Mouse (Mus musculus): ENCODE data around the gene Smad6. TPM values are rescaled to one million over a fixed set of nuclear protein-coding genes. Genes with fewer than 3 reads are reported as not detected.
A peak's percentile ranks its signal among the peaks of the same experiment; 100 is the strongest.

The Smad6 gene
- polyA plus RNA-seq, 1 experiment from 2014 or later: 2.0 TPM

- H3K4me2 ChIP-seq (ENCODE audit: low read length): no peak overlapping the region
- DNase-seq: no peak
- no peak overlapping the region for H3K27ac ChIP-seq (replicated peaks; ENCODE audit: low read depth, low read length)
- H3K9ac ChIP-seq (replicated peaks; ENCODE audit: low read length): no peak overlapping the region
- H3K9me3 ChIP-seq (ENCODE audit: control insufficient read depth, low read length): no peaks in the 10 kb centered on the region
- no peaks in the 10 kb centered on the region for H3K27me3 ChIP-seq (ENCODE audit: control insufficient read depth, insufficient read depth, low read length)
- no peak for ATAC-seq (ENCODE audit: low FRiP score, low TSS enrichment)
- no peaks in the 10 kb centered on the region for H3K4me1 ChIP-seq (ENCODE audit: control insufficient read depth, insufficient read depth, low read length)
- H3K36me3 ChIP-seq (ENCODE audit: control insufficient read depth, insufficient read depth, low read length): no peaks in the 10 kb centered on the region
- H3K4me3 ChIP-seq (replicated peaks; ENCODE audit: low read depth, low read length): no peak overlapping the region
- 82% methylated on average over 6 of the region's 6 CpGs for WGBS
Measured at GRCm38 (mm10) chr9:64029908-64030631, 8.2 kb upstream of the Smad6 start.

GRCm38 (mm10) chr9:64025565-64025964 lies 3.7 kb upstream of the Smad6 start:
- ATAC-seq (ENCODE audit: low FRiP score, low TSS enrichment): no peak
- H3K9me3 ChIP-seq (ENCODE audit: control insufficient read depth, low read length): no peaks in the 10 kb centered on the region
- peaks cover 6% of the 10 kb centered on the region for H3K27me3 ChIP-seq (ENCODE audit: control insufficient read depth, insufficient read depth, low read length)
- H3K36me3 ChIP-seq (ENCODE audit: control insufficient read depth, insufficient read depth, low read length): no peaks in the 10 kb centered on the region
- no peak overlapping the region for H3K4me3 ChIP-seq (replicated peaks; ENCODE audit: low read depth, low read length)
- no peak overlapping the region for H3K27ac ChIP-seq (replicated peaks; ENCODE audit: low read depth, low read length)
- no peak overlapping the region; the same call in 1 of the 2 replicates for H3K9ac ChIP-seq (replicated peaks; ENCODE audit: low read length)
- no peak overlapping the region for H3K4me2 ChIP-seq (ENCODE audit: low read length)
- DNase-seq: peak; percentile 60
- peaks cover 27% of the 10 kb centered on the region for H3K4me1 ChIP-seq (ENCODE audit: control insufficient read depth, insufficient read depth, low read length)
- WGBS: 3% methylated on average over 3 of the region's 3 CpGs

- WGBS: 46% methylated on average over 2 of the region's 2 CpGs
- H3K27me3 ChIP-seq (ENCODE audit: control insufficient read depth, insufficient read depth, low read length): peaks cover 12% of the 10 kb centered on the region
- H3K4me2 ChIP-seq (ENCODE audit: low read length): no peak overlapping the region
- H3K36me3 ChIP-seq (ENCODE audit: control insufficient read depth, insufficient read depth, low read length): no peaks in the 10 kb centered on the region
- DNase-seq (no peak), ATAC-seq (ENCODE audit: low FRiP score, low TSS enrichment) (no peak)
- H3K9me3 ChIP-seq (ENCODE audit: control insufficient read depth, low read length): no peaks in the 10 kb centered on the region
- no peak overlapping the region for H3K9ac ChIP-seq (replicated peaks; ENCODE audit: low read length)
- H3K27ac ChIP-seq (replicated peaks; ENCODE audit: low read depth, low read length): no peak overlapping the region
- H3K4me1 ChIP-seq (ENCODE audit: control insufficient read depth, insufficient read depth, low read length): peaks cover 33% of the 10 kb centered on the region
- no peak overlapping the region for H3K4me3 ChIP-seq (replicated peaks; ENCODE audit: low read depth, low read length)
Measured at GRCm38 (mm10) chr9:64024976-64025375, 3.1 kb upstream of the Smad6 start.

- DNase-seq: peak; percentile 89
- H3K4me2 ChIP-seq (ENCODE audit: low read length): peak overlapping the region; percentile 92
- H3K4me3 ChIP-seq (replicated peaks; ENCODE audit: low read depth, low read length): peak overlapping the region; percentile 49
- H3K27me3 ChIP-seq (ENCODE audit: control insufficient read depth, insufficient read depth, low read length): peaks cover 25% of the 10 kb centered on the region
- WGBS: under 1% methylated on average over 48 of the region's 54 CpGs
- H3K9me3 ChIP-seq (ENCODE audit: control insufficient read depth, low read length): no peaks in the 10 kb centered on the region
- peak; percentile 66 for ATAC-seq (ENCODE audit: low FRiP score, low TSS enrichment)
- H3K4me1 ChIP-seq (ENCODE audit: control insufficient read depth, insufficient read depth, low read length): peaks cover 44% of the 10 kb centered on the region
- H3K9ac ChIP-seq (replicated peaks; ENCODE audit: low read length): peak overlapping the region; percentile 26; the same call in 1 of the 2 replicates
- H3K27ac ChIP-seq (replicated peaks; ENCODE audit: low read depth, low read length): peak overlapping the region; percentile 57; the same call in 1 of the 2 replicates
- no peaks in the 10 kb centered on the region for H3K36me3 ChIP-seq (ENCODE audit: control insufficient read depth, insufficient read depth, low read length)
Measured at GRCm38 (mm10) chr9:64022562-64023366, 905 bp upstream of the Smad6 start.

- H3K9me3 ChIP-seq (ENCODE audit: control insufficient read depth, low read length): no peaks in the 10 kb centered on the region
- H3K27ac ChIP-seq (replicated peaks; ENCODE audit: low read depth, low read length): peak overlapping the region; percentile 57
- under 1% methylated on average over 32 of the region's 32 CpGs for WGBS
- peak overlapping the region; percentile 64 for H3K9ac ChIP-seq (replicated peaks; ENCODE audit: low read length)
- H3K4me2 ChIP-seq (ENCODE audit: low read length): peak overlapping the region; percentile 92
- peaks cover 32% of the 10 kb centered on the region for H3K27me3 ChIP-seq (ENCODE audit: control insufficient read depth, insufficient read depth, low read length)
- peak overlapping the region; percentile 49 for H3K4me3 ChIP-seq (replicated peaks; ENCODE audit: low read depth, low read length)
- H3K4me1 ChIP-seq (ENCODE audit: control insufficient read depth, insufficient read depth, low read length): peaks cover 52% of the 10 kb centered on the region
- no peaks in the 10 kb centered on the region for H3K36me3 ChIP-seq (ENCODE audit: control insufficient read depth, insufficient read depth, low read length)
- DNase-seq (peak; percentile 56), ATAC-seq (ENCODE audit: low FRiP score, low TSS enrichment) (no peak)
Measured at GRCm38 (mm10) chr9:64021319-64021850, 474 bp downstream of the Smad6 start.

- under 1% methylated on average over 82 of the region's 89 CpGs for WGBS
- peak overlapping the region; percentile 64 for H3K9ac ChIP-seq (replicated peaks; ENCODE audit: low read length)
- H3K4me2 ChIP-seq (ENCODE audit: low read length): peak overlapping the region; percentile 92
- 0 out of 2 replicates have a peak overlapping the region, but pooled peaks have one; percentile 8 for H3K27ac ChIP-seq (replicated peaks; ENCODE audit: low read depth, low read length)
- no peaks in the 10 kb centered on the region for H3K9me3 ChIP-seq (ENCODE audit: control insufficient read depth, low read length)
- H3K4me3 ChIP-seq (replicated peaks; ENCODE audit: low read depth, low read length): peak overlapping the region; percentile 49
- H3K27me3 ChIP-seq (ENCODE audit: control insufficient read depth, insufficient read depth, low read length): peaks cover 32% of the 10 kb centered on the region
- ATAC-seq (ENCODE audit: low FRiP score, low TSS enrichment): no peak
- H3K36me3 ChIP-seq (ENCODE audit: control insufficient read depth, insufficient read depth, low read length): no peaks in the 10 kb centered on the region
- peaks cover 52% of the 10 kb centered on the region for H3K4me1 ChIP-seq (ENCODE audit: control insufficient read depth, insufficient read depth, low read length)
- peak; percentile 56 for DNase-seq
Measured at GRCm38 (mm10) chr9:64020606-64021318, 1.1 kb downstream of the Smad6 start.

- peak; percentile 74 for DNase-seq
- under 1% methylated on average over 49 of the region's 50 CpGs for WGBS
Measured at GRCm38 (mm10) chr9:64020171-64020605, 1.7 kb downstream of the Smad6 start.

More at GRCm38 (mm10) chr9:64020171-64020605, 1.7 kb downstream of the Smad6 start:
- Histone ChIP-seq H3K9me3 (ENCODE audit: control insufficient read depth, low read length) (no peaks in the 10 kb centered on the region), H3K36me3 (ENCODE audit: control insufficient read depth, insufficient read depth, low read length) (no peaks in the 10 kb centered on the region), H3K27ac (replicated peaks; ENCODE audit: low read depth, low read length) (peak overlapping the region; percentile 8; the same call in 1 of the 2 replicates), H3K4me1 (ENCODE audit: control insufficient read depth, insufficient read depth, low read length) (peaks cover 52% of the 10 kb centered on the region), H3K4me3 (replicated peaks; ENCODE audit: low read depth, low read length) (peak overlapping the region; percentile 49), H3K4me2 (ENCODE audit: low read length) (peak overlapping the region; percentile 92), H3K27me3 (ENCODE audit: control insufficient read depth, insufficient read depth, low read length) (peaks cover 32% of the 10 kb centered on the region), H3K9ac (replicated peaks; ENCODE audit: low read length) (peak overlapping the region; percentile 64)
- ATAC-seq (ENCODE audit: low FRiP score, low TSS enrichment): no peak

Measured in midbrain, embryonic 14.5 days (tissue).